Mouse (Mus musculus) G1E (cell line): ENCODE data around the gene Cog4.

ENCODE experiments used
- CTCF ChIP-seq: IDR thresholded peaks from 2 replicates; pipeline ENCODE4 v1.5.1; 2012; ENCODE audit warnings: low read depth, low read length, inconsistent platforms, mixed read lengths
- GATA1 ChIP-seq: IDR thresholded peaks from 2 replicates; pipeline ENCODE4 v1.6.1; 2012; ENCODE audit warnings: borderline replicate concordance, low read length, inconsistent platforms, mixed read lengths
- POLR2AphosphoS5 ChIP-seq: IDR thresholded peaks from 2 replicates; pipeline ENCODE4 v1.6.1; 2012; ENCODE audit warnings: low read depth, low read length, inconsistent platforms; ENCODE audit not compliant: insufficient replicate concordance
- TAL1 ChIP-seq: conservative IDR thresholded peaks from 2 replicates; pipeline ENCODE4 v1.6.1; 2012; ENCODE audit warnings: low read depth, low read length, inconsistent platforms, mixed read lengths

- TF ChIP-seq CTCF, result no peak
- TF ChIP-seq POLR2AphosphoS5, result no peak
- peak; percentile 29; the same call in 1 of the 2 replicates for TF ChIP-seq TAL1
- TF ChIP-seq GATA1, result no peak
Observed at GRCm38 (mm10) chr8:110931176-110931939, 85.0 kb downstream of the Cog4 start.
